Mouse (Mus musculus) midbrain, embryonic 14.5 days (tissue): ENCODE measurements around the gene Gna12. TPM values are rescaled to one million over a fixed set of nuclear protein-coding genes. Genes with fewer than 3 reads are reported as not detected.

Experiments used
- ATAC-seq: fragments of 200-750 bp; cut with Nextera tagmentation; 2 replicates; pipeline ENCODE4 v1.8.0; 2017; ENCODE audit warnings: moderate number of reproducible peaks, moderate library complexity; ENCODE audit not compliant: low FRiP score, low TSS enrichment
- DNase-seq: peaks from one replicate; pipeline ENCODE4 v3.0.0-alpha.2; 2015
- H3K27ac ChIP-seq: fragments of 300-500 bp; sonication (generic); replicated peaks from 2 replicates; pipeline ENCODE4 v1.5.1; 2014; ENCODE audit warnings: mild to moderate bottlenecking, low read depth, low read length, moderate library complexity
- H3K27me3 ChIP-seq: fragments of 300-500 bp; sonication (generic); 2 replicates; pipeline ENCODE4 v1.6.1; 2014; ENCODE audit warnings: low read length, control low read depth, mixed read lengths; ENCODE audit not compliant: control insufficient read depth, insufficient read depth
- H3K36me3 ChIP-seq: fragments of 300-500 bp; sonication (generic); 2 replicates; pipeline ENCODE4 v1.6.1; 2014; ENCODE audit warnings: low read length, control low read depth; ENCODE audit not compliant: control insufficient read depth, insufficient read depth
- H3K4me1 ChIP-seq: fragments of 300-500 bp; sonication (generic); 2 replicates; pipeline ENCODE4 v1.6.1; 2014; ENCODE audit warnings: mild to moderate bottlenecking, antibody characterized with exemption, low read length, control low read depth; ENCODE audit not compliant: control insufficient read depth, insufficient read depth
- H3K4me2 ChIP-seq: fragments of 300-500 bp; sonication (generic); 2 replicates; pipeline ENCODE4 v1.6.1; 2014; ENCODE audit warnings: mild to moderate bottlenecking, low read length, moderate library complexity
- H3K4me3 ChIP-seq: fragments of 300-500 bp; sonication (generic); replicated peaks from 2 replicates; pipeline ENCODE4 v1.5.1; 2014; ENCODE audit warnings: low read depth, low read length
- H3K9ac ChIP-seq: fragments of 300-500 bp; sonication (generic); replicated peaks from 2 replicates; pipeline ENCODE4 v1.6.1; 2014; ENCODE audit warnings: mild to moderate bottlenecking, low read length, moderate library complexity
- H3K9me3 ChIP-seq: fragments of 300-500 bp; sonication (generic); 2 replicates; pipeline ENCODE4 v1.6.1; 2016; ENCODE audit warnings: low read length, control low read depth, mixed read lengths; ENCODE audit not compliant: control insufficient read depth
- WGBS: fragments of 180-500 bp; shearing (Covaris S2); extraction: QIAGEN DNeasy Blood & Tissue Kit; methylation state at CpG from one replicate; pipeline ENCODE4 v1.1.7; 2014; 5-methylcytosine and 5-hydroxymethylcytosine counted together
- polyA plus RNA-seq: library from polyadenylated mRNA; unstranded; fragments of >200 nt; fragmentation: Nextera tagmentation; extraction: Ambion mirVana; gene quantifications from 2 replicates; pipeline ENCODE4 v1.2.1, GENCODE M21; 2014

Gene Gna12
- polyA plus RNA-seq, 1 experiment from 2014 or later: 21.6 TPM

DNA sequence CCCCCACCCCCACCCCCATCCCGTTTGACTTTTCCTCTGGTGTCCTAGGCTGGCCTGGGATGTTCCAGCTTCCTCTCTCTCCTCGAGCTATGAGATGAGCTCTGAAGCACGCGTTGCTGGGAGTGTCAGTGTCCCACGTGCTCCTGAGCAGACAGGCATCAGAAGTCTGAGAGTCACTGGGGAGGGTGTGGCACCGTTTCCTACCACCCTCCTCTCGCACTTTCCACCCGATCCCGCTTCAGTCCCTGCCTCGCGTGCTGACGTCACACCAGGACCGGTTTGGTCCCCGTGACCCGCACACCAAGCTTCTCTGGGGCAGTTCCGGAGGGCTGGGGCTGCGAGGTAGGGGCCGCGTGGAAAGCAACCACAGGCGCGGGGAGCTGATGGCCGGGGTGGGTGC lies 94.9 kb downstream of the Gna12 start:
- Histone ChIP-seq H3K4me1 (peaks cover 7% of the 10 kb centered on the region), H3K36me3 (no peaks in the 10 kb centered on the region), H3K27me3 (peaks cover 17% of the 10 kb centered on the region), H3K27ac (no peak overlapping the region), H3K4me3 (peak overlapping the region; percentile 22), H3K9me3 (0 out of 2 replicates have a peak, but pooled peaks cover 2% of the 10 kb centered on the region), H3K4me2 (peak overlapping the region; percentile 51), H3K9ac (0 out of 2 replicates have a peak overlapping the region, but pooled peaks have one; percentile 16)
- WGBS: 2% methylated on average over 22 of the region's 22 CpGs
- ATAC-seq (no peak), DNase-seq (peak; percentile 34)

DNA sequence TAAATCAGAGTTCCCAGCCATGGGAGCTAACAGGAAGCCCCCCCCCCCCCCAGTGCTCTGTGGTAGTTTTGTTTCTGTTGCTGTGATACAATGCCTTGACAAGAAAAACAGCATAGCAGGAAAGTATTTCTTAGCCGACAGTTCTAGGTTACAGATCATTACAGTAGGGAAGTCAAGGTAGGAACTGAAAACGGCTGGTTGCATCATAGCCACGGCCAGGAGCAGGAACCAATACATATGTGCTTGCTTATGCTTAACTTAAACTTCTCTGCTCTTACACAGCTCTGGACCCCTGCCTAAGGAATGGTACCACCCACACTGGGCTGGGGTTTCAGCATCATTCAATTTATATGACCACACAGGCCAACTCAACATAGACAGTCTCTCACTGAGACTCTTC lies 96.9 kb downstream of the Gna12 start:
- no peak for DNase-seq
- no peak for ATAC-seq
- peaks cover 7% of the 10 kb centered on the region for H3K4me1 ChIP-seq
- 85% methylated on average over 3 of the region's 3 CpGs for WGBS
- peaks cover 17% of the 10 kb centered on the region for H3K27me3 ChIP-seq
- no peaks in the 10 kb centered on the region for H3K36me3 ChIP-seq
- H3K27ac ChIP-seq: no peak overlapping the region
- no peak overlapping the region for H3K4me3 ChIP-seq
- H3K9me3 ChIP-seq: 0 out of 2 replicates have a peak, but pooled peaks cover 2% of the 10 kb centered on the region
- H3K4me2 ChIP-seq: no peak overlapping the region
- H3K9ac ChIP-seq: no peak overlapping the region

- no peak overlapping the region for H3K4me2 ChIP-seq
- H3K4me1 ChIP-seq: peaks cover 7% of the 10 kb centered on the region
- no peak overlapping the region for H3K4me3 ChIP-seq
- H3K27me3 ChIP-seq: peaks cover 17% of the 10 kb centered on the region
- ATAC-seq (no peak), DNase-seq (no peak)
- H3K9ac ChIP-seq: no peak overlapping the region
- no peaks in the 10 kb centered on the region for H3K36me3 ChIP-seq
- 61% methylated on average over 4 of the region's 4 CpGs for WGBS
- H3K27ac ChIP-seq: no peak overlapping the region
- H3K9me3 ChIP-seq: 0 out of 2 replicates have a peak, but pooled peaks cover 2% of the 10 kb centered on the region
Observed at GRCm38 (mm10) chr5:140732195-140732594, 98.0 kb downstream of the Gna12 start.

GRCm38 (mm10) chr5:140731040-140731797 lies 99.0 kb downstream of the Gna12 start:
- ATAC-seq: no peak
- no peak for DNase-seq
- 90% methylated on average over 11 of the region's 11 CpGs for WGBS
- Histone ChIP-seq H3K4me2 (no peak overlapping the region), H3K27ac (no peak overlapping the region), H3K9me3 (0 out of 2 replicates have a peak, but pooled peaks cover 1% of the 10 kb centered on the region), H3K4me1 (peaks cover 7% of the 10 kb centered on the region), H3K4me3 (no peak overlapping the region), H3K36me3 (no peaks in the 10 kb centered on the region), H3K9ac (no peak overlapping the region), H3K27me3 (peaks cover 9% of the 10 kb centered on the region)

- H3K9me3 ChIP-seq: no peaks in the 10 kb centered on the region
- DNase-seq: no peak
Observed at GRCm38 (mm10) chr5:140726946-140727740, 103.1 kb downstream of the Gna12 start.

DNA sequence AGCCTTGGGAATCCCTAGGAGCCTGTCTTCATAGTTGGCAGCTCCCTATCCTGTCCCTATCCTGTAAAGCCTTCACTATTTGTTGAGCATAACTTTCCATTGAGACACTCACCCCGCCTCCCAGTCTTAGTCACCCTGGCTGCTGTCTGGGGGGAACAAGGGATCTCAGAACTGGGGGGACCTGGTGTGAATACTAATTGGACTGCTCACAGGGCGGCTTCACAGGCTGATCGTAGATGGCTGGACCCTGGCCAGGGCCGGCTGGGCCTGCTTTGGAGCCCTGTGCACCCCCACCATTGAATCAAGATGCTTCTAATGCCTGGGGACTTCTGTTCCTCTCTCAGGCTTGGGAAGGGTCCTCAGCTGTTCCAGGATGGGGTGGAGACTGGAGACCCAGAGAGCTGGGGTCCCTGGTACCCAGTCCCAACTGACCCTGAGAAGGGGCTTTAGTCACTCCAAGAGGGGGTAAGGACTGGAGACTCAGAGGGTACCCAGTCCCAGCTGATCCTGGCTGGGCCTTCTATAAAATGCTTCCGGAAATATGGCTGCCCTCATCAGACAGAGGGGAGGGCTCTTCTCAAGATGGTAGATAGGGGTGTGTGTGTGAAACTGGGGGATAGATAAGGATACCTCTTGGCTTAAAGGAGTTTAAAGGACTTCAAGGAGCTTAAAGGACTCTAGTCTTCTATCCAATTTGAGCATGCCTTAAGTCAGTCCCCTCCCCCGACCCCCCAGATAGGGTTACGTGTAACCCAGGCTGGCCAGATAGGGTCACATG lies 104.0 kb downstream of the Gna12 start:
- no peaks in the 10 kb centered on the region for H3K27me3 ChIP-seq
- ATAC-seq: peak; percentile 66
- H3K9ac ChIP-seq: no peak overlapping the region
- no peaks in the 10 kb centered on the region for H3K9me3 ChIP-seq
- H3K4me1 ChIP-seq: no peaks in the 10 kb centered on the region
- no peak overlapping the region for H3K4me2 ChIP-seq
- H3K27ac ChIP-seq: peak overlapping the region; percentile 66
- H3K36me3 ChIP-seq: no peaks in the 10 kb centered on the region
- DNase-seq: peak; percentile 79
- WGBS: 66% methylated on average over 7 of the region's 7 CpGs
- H3K4me3 ChIP-seq: no peak overlapping the region

More at GRCm38 (mm10) chr5:140726946-140727740, 103.1 kb downstream of the Gna12 start:
- Histone ChIP-seq H3K4me2 (no peak overlapping the region), H3K27ac (no peak overlapping the region; the same call in 1 of the 2 replicates), H3K4me3 (no peak overlapping the region), H3K4me1 (no peaks in the 10 kb centered on the region), H3K36me3 (no peaks in the 10 kb centered on the region), H3K27me3 (no peaks in the 10 kb centered on the region), H3K9ac (no peak overlapping the region)
- 88% methylated on average over 17 of the region's 17 CpGs for WGBS
- ATAC-seq: no peak

- Histone ChIP-seq H3K27me3 (no peaks in the 10 kb centered on the region), H3K9me3 (no peaks in the 10 kb centered on the region), H3K27ac (no peak within 1 kb of the TSS), H3K4me2 (0 out of 2 replicates have a peak within 1 kb of the TSS, but pooled peaks have one; percentile 8), H3K4me1 (no peaks in the 10 kb centered on the region), H3K36me3 (peaks cover 5% of the 10 kb centered on the region), H3K4me3 (no peak within 1 kb of the TSS), H3K9ac (no peak within 1 kb of the TSS)
- ATAC-seq (peak; percentile 71), DNase-seq (peak; percentile 82)
- 49% methylated on average over 13 of the region's 13 CpGs for WGBS
Observed at GRCm38 (mm10) chr5:140723822-140724221, 106.4 kb downstream of the Gna12 start, which contains the start of gene Amz1. Amz1 (plus strand) TSS chr5:140724127.

GRCm38 (mm10) chr5:140722121-140722520 lies 108.1 kb downstream of the Gna12 start:
- ATAC-seq: no peak
- Histone ChIP-seq H3K27ac (no peak overlapping the region), H3K27me3 (no peaks in the 10 kb centered on the region), H3K36me3 (peaks cover 21% of the 10 kb centered on the region), H3K4me3 (no peak overlapping the region), H3K9me3 (no peaks in the 10 kb centered on the region), H3K4me2 (no peak overlapping the region), H3K9ac (no peak overlapping the region), H3K4me1 (no peaks in the 10 kb centered on the region)
- WGBS: 84% methylated on average over 3 of the region's 3 CpGs
- no peak for DNase-seq
